Comparison of ENCODE assay signal across 16 mouse cellular contexts in genomic region chr11:74520201-74520600, GRCm38 (mm10).
DNase-seq lines count a peak whose midpoint lies in the region; ATAC-seq and TF ChIP-seq lines count a peak whose summit lies in the region.
"Had no signal": no experiment of that assay in that cellular context is flagged by ENCODE, and none has a peak within 500 bp of the region (broad histone marks: within the 10 kb centered on the region; RNA-seq: fewer than 3 reads in every experiment).

No protein-coding gene starts in this region.

- no peak overlapping the region for H3K9ac ChIP-seq in stomach, embryonic 14.5 days (replicated peaks; ENCODE audit: low read depth, low read length)
- no peak overlapping the region for H3K9ac ChIP-seq in stomach, postnatal 0 days (ENCODE audit: low read length)
- no peak overlapping the region for H3K9ac ChIP-seq in intestine, embryonic 15.5 days
- no peak overlapping the region for H3K9ac ChIP-seq in stomach, embryonic 15.5 days
- H3K9ac ChIP-seq: forebrain, embryonic 13.5 days; forebrain, postnatal 0 days; heart, embryonic 12.5 days; hindbrain, embryonic 15.5 days had no signal

- no peaks in the 10 kb centered on the region for H3K36me3 ChIP-seq in stomach, embryonic 14.5 days (ENCODE audit: control insufficient read depth, insufficient read depth, low read length)
- no peaks in the 10 kb centered on the region for H3K36me3 ChIP-seq in stomach, postnatal 0 days (ENCODE audit: control insufficient read depth, insufficient read depth, low read length)
- H3K36me3 ChIP-seq in intestine, embryonic 15.5 days: no peaks in the 10 kb centered on the region
- no peaks in the 10 kb centered on the region for H3K36me3 ChIP-seq in stomach, embryonic 15.5 days
- H3K36me3 ChIP-seq: embryonic facial prominence, embryonic 10.5 days; heart, embryonic 12.5 days; hindbrain, embryonic 15.5 days had no signal

- intact Hi-C loops in heart, postnatal 14 days (cut with DNase I): loop anchor here (5.0 kb wide), 1 partner anchor 38 kb away; no protein-coding TSS in a partner anchor

- no peaks in the 10 kb centered on the region for H3K9me3 ChIP-seq in stomach, embryonic 14.5 days (ENCODE audit: control insufficient read depth, low read depth, low read length)
- H3K9me3 ChIP-seq in stomach, postnatal 0 days (ENCODE audit: control insufficient read depth, low read length): no peaks in the 10 kb centered on the region
- H3K9me3 ChIP-seq in intestine, embryonic 15.5 days: no peaks in the 10 kb centered on the region
- no peaks in the 10 kb centered on the region for H3K9me3 ChIP-seq in stomach, embryonic 15.5 days
- H3K9me3 ChIP-seq: embryonic facial prominence, embryonic 10.5 days; forebrain, embryonic 13.5 days; heart, embryonic 12.5 days; hindbrain, embryonic 15.5 days had no signal

- peak overlapping the region; percentile 18 for H3K4me2 ChIP-seq in stomach, embryonic 14.5 days (replicated peaks; ENCODE audit: low read depth, low read length)
- no peak overlapping the region for H3K4me2 ChIP-seq in stomach, postnatal 0 days (replicated peaks; ENCODE audit: low read depth)
- peak overlapping the region; percentile 94; the same call in 1 of the 2 replicates for H3K4me2 ChIP-seq in intestine, embryonic 15.5 days (replicated peaks)
- H3K4me2 ChIP-seq in stomach, embryonic 15.5 days: peak overlapping the region; percentile 93
- H3K4me2 ChIP-seq: forebrain, embryonic 13.5 days; hindbrain, embryonic 15.5 days had no signal

- 79% methylated on average over 3 of the region's 3 CpGs for WGBS in stomach, embryonic 14.5 days
- WGBS in stomach, postnatal 0 days: 76% methylated on average over 3 of the region's 3 CpGs
- 75% methylated on average over 3 of the region's 3 CpGs for WGBS in intestine, embryonic 15.5 days
- WGBS in stomach, embryonic 15.5 days: 74% methylated on average over 3 of the region's 3 CpGs

- peaks cover 8% of the 10 kb centered on the region for H3K4me1 ChIP-seq in stomach, embryonic 14.5 days (ENCODE audit: control insufficient read depth, insufficient read depth, low read length)
- no peaks in the 10 kb centered on the region for H3K4me1 ChIP-seq in stomach, postnatal 0 days (replicated peaks; ENCODE audit: control insufficient read depth, insufficient read depth)
- peaks cover 8% of the 10 kb centered on the region for H3K4me1 ChIP-seq in intestine, embryonic 15.5 days (replicated peaks)
- H3K4me1 ChIP-seq in stomach, embryonic 15.5 days: peaks cover 24% of the 10 kb centered on the region

- no peak for TF ChIP-seq CTCF in stomach, postnatal 0 days (IDR thresholded peaks at IDR 0.05; ENCODE audit: low read depth)

- no peak overlapping the region for H3K4me3 ChIP-seq in stomach, embryonic 14.5 days (ENCODE audit: low read depth, low read length)
- H3K4me3 ChIP-seq in stomach, postnatal 0 days (ENCODE audit: low read depth, low read length): no peak overlapping the region
- H3K4me3 ChIP-seq in intestine, embryonic 15.5 days (replicated peaks): no peak overlapping the region
- H3K4me3 ChIP-seq in stomach, embryonic 15.5 days (replicated peaks): 0 out of 2 replicates have a peak overlapping the region, but pooled peaks have one; percentile 60
- H3K4me3 ChIP-seq: embryonic facial prominence, embryonic 10.5 days; forebrain, embryonic 13.5 days; heart, embryonic 12.5 days; hindbrain, embryonic 15.5 days had no signal

- no peak for ATAC-seq in stomach, embryonic 14.5 days (ENCODE audit: insufficient number of reproducible peaks, insufficient read depth, low FRiP score, low read depth)
- ATAC-seq in stomach, postnatal 0 days (ENCODE audit: low FRiP score, low TSS enrichment): no peak
- no peak for ATAC-seq in intestine, embryonic 15.5 days
- no peak for ATAC-seq in stomach, embryonic 15.5 days (ENCODE audit: insufficient read depth, low FRiP score, low read depth)
- ATAC-seq: forebrain, embryonic 13.5 days; forebrain, postnatal 0 days had no signal

- no peak for DNase-seq in stomach, postnatal 0 days (ENCODE audit: low spot score)
- DNase-seq in urinary bladder, postnatal 4 days (ENCODE audit: low spot score in 2 of 2): no peak
- no peak for DNase-seq in heart, postnatal 14 days
- DNase-seq: adrenal gland, postnatal 10 days; cerebellum, adult 11 months; cerebellum, adult 9-10 months; forebrain, postnatal 0 days; gastrocnemius, postnatal 25 days; heart, postnatal 36 days had no signal

- no peak for TF ChIP-seq EP300 in stomach, postnatal 0 days (optimal IDR thresholded peaks at IDR 0.05)

- peaks cover 9% of the 10 kb centered on the region; the same call in 1 of the 2 replicates for H3K27me3 ChIP-seq in stomach, embryonic 14.5 days (ENCODE audit: control insufficient read depth, insufficient read depth, low read length)
- H3K27me3 ChIP-seq in stomach, postnatal 0 days (ENCODE audit: control insufficient read depth, insufficient read depth, low read length): no peaks in the 10 kb centered on the region; the same call in 1 of the 2 replicates
- peaks cover 3% of the 10 kb centered on the region; the same call in 1 of the 2 replicates for H3K27me3 ChIP-seq in intestine, embryonic 15.5 days (replicated peaks)
- peaks cover 17% of the 10 kb centered on the region for H3K27me3 ChIP-seq in stomach, embryonic 15.5 days (replicated peaks)

- H3K27ac ChIP-seq in stomach, embryonic 14.5 days (ENCODE audit: low read length): no peak overlapping the region
- H3K27ac ChIP-seq in stomach, postnatal 0 days (replicated peaks): no peak overlapping the region
- H3K27ac ChIP-seq in intestine, embryonic 15.5 days: no peak overlapping the region
- no peak overlapping the region for H3K27ac ChIP-seq in stomach, embryonic 15.5 days
- H3K27ac ChIP-seq: embryonic facial prominence, embryonic 10.5 days; forebrain, embryonic 13.5 days; hindbrain, embryonic 15.5 days had no signal
